Mouse (Mus musculus): ENCODE results near the gene Fbxl8. TPM values are rescaled to one million over a fixed set of nuclear protein-coding genes. Genes with fewer than 3 reads are reported as not detected.
"Not testable (repeated sequence)": the region's sequence is repeated elsewhere in the genome, so short reads cannot be mapped to it uniquely, and the experiment has no call there.

Fbxl8 gene
- total and polyA plus RNA-seq, 2 experiments from 2014 or later = 3.6 to 6.4 TPM

DNA sequence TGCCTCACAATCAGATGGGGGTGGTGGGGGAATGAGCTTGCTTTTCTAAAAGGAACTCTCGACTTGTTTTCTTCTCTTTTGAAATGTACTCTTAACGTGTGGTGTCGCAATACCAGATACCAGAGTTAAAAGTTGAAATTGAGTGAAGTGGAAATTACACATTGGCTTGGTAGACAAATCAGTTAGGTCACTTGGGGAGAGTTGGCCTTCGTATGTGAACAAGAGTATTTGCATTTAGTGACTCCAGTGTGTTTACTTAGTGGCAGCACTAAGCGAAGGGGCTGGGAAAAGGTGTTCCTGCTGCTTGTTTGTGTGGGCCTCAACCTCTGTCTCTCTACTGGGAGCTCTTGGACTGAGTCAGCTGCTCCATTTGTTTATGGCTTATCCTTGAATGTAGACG is 38.5 kb upstream of the Fbxl8 start:
- Histone ChIP-seq H3K4me1 (ENCODE audit: control insufficient read depth, insufficient read depth) (peaks cover 17% of the 10 kb centered on the region), H3K9ac (replicated peaks; ENCODE audit: low read depth, low read length) (peak overlapping the region; percentile 94), H3K27ac (ENCODE audit: low read depth) (peak overlapping the region; percentile 92), H3K36me3 (replicated peaks; ENCODE audit: control insufficient read depth, insufficient read depth, low read length) (no peaks in the 10 kb centered on the region), H3K4me2 (ENCODE audit: low read depth, low read length) (peak overlapping the region; percentile 96), H3K27me3 (ENCODE audit: control insufficient read depth, insufficient read depth, low read length) (no peaks in the 10 kb centered on the region), H3K4me3 (ENCODE audit: low read depth, low read length) (peak overlapping the region; percentile 99), H3K9me3 (replicated peaks; ENCODE audit: control insufficient read depth, low read length) (no peaks in the 10 kb centered on the region)
- no peak for ATAC-seq (ENCODE audit: insufficient read depth, low read depth)
- WGBS = 16% methylated on average over 6 of the region's 6 CpGs
- no peak for TF ChIP-seq EP300 (IDR thresholded peaks at IDR 0.05; ENCODE audit: low read depth)
- no peak for TF ChIP-seq CTCF (IDR thresholded peaks at IDR 0.05; ENCODE audit: low read depth)
- no peak for DNase-seq (ENCODE audit: low spot score)

DNA sequence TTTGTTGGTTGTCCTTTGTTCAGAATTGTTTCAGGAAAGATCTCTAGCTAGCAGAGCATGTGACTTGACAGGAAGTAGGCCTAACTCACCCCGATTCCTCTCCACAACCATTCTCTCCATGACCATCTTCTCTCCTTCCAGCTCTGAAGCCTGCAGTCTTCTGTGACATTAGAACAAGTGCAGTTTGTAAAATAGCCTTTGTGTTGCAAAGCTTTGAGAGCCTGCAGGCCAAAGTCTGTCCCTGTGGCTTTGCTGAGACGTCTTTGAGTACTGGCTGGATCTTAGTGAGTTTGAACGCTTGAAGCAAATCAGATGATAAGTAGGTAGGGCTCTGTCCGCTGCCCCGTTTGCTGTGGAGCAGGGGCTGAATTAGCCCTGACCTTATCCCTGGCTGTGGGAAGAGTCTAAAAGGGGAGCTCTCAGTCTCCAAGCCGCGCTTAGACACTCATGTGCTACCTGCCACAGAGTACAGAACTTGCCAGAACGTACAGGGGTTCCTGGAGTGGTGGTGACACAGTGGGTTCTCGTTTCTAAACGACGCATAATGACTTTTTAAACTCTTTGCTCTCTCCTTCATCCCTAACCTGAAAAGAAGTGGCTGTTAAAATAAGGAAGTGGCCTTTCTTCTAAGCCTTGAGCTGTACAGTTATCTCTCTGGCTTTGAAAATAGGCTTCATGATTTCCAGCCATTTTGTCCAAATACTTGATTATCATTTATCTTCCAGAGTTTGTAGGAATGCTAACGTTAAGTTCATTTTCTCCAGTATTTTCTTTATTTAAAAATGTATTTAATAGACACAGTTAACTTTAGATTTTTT is 32.7 kb upstream of the Fbxl8 start:
- Histone ChIP-seq H3K4me1 (ENCODE audit: control insufficient read depth, insufficient read depth) (no peaks in the 10 kb centered on the region), H3K27ac (ENCODE audit: low read depth) (no peak overlapping the region), H3K9ac (replicated peaks; ENCODE audit: low read depth, low read length) (no peak overlapping the region), H3K9me3 (replicated peaks; ENCODE audit: control insufficient read depth, low read length) (no peaks in the 10 kb centered on the region), H3K4me3 (ENCODE audit: low read depth, low read length) (no peak overlapping the region), H3K36me3 (replicated peaks; ENCODE audit: control insufficient read depth, insufficient read depth, low read length) (peaks cover 28% of the 10 kb centered on the region), H3K27me3 (ENCODE audit: control insufficient read depth, insufficient read depth, low read length) (no peaks in the 10 kb centered on the region), H3K4me2 (ENCODE audit: low read depth, low read length) (no peak overlapping the region)
- TF ChIP-seq EP300 (IDR thresholded peaks at IDR 0.05; ENCODE audit: low read depth) (no peak), CTCF (IDR thresholded peaks at IDR 0.05; ENCODE audit: low read depth) (no peak)
- ATAC-seq (ENCODE audit: insufficient read depth, low read depth) = no peak
- no peak for DNase-seq (ENCODE audit: low spot score)
- WGBS = 76% methylated on average over 12 of the region's 12 CpGs

DNA sequence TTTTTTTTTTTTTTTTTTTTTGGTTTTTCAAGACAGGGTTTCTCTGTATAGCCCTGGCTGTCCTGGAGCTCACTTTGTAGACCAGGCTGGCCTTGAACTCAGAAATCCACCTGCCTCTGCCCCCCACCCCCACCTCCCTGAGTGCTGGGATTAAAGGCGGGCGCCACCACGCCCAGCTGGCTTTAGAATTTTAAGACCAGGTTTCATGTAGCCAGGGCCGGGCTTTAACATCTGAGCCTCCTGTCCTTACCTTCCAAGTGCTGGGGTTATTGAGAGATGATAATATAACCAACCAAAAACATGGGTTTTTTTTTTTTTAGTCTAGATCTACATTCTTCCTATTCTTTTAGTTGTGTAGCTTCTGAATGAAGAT is 32.1 kb upstream of the Fbxl8 start:
- H3K9me3 ChIP-seq (replicated peaks; ENCODE audit: control insufficient read depth, low read length); H3K4me1 ChIP-seq (ENCODE audit: control insufficient read depth, insufficient read depth); H3K27me3 ChIP-seq (ENCODE audit: control insufficient read depth, insufficient read depth, low read length); DNase-seq (ENCODE audit: low spot score); H3K4me2 ChIP-seq (ENCODE audit: low read depth, low read length); H3K27ac ChIP-seq (ENCODE audit: low read depth); H3K4me3 ChIP-seq (ENCODE audit: low read depth, low read length); ATAC-seq (ENCODE audit: insufficient read depth, low read depth); H3K9ac ChIP-seq (replicated peaks; ENCODE audit: low read depth, low read length): not testable (repeated sequence)
- 92% methylated on average over 4 of the region's 4 CpGs for WGBS
- peaks cover 28% of the 10 kb centered on the region for H3K36me3 ChIP-seq (replicated peaks; ENCODE audit: control insufficient read depth, insufficient read depth, low read length)

DNA sequence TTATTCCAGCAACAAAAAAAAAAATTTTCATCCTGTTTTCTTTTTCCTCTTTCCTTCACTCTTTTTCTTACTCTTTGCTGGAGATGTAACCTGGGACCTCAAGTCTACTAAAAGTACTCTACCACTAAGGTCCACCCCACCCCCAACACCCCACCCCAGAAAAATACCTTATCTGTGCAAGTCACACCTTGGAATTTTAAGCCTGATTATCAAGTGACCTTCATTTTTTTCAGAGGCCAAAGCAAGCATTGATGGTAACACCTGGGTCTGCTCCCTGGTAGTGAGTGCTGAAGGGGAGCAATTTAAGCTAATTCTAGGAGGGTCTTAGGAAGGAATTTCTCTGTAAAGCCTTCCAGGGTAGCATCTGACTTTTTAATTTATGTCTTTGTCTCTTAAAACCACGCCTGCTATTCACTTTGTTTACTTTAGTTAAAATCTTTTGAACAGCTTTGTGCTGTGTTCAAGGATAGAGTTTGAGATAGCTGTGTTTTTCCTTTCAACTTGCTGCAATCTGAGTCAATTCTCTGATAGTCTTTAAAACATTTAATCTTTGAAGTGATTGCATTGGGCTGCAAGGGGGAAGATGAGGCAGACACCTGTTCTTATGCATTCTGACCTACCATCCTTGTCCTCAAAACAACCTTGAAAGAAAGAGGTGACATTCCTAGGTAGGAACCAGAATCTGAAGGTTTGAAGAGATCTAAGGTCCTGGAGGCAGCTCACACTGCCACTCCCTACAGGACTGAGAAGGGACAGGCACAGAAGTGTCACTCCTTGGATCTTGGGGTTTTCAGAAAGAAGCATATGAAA is 31.1 kb upstream of the Fbxl8 start:
- no peak for ATAC-seq (ENCODE audit: insufficient read depth, low read depth)
- Histone ChIP-seq H3K36me3 (replicated peaks; ENCODE audit: control insufficient read depth, insufficient read depth, low read length) (peaks cover 29% of the 10 kb centered on the region), H3K27me3 (ENCODE audit: control insufficient read depth, insufficient read depth, low read length) (no peaks in the 10 kb centered on the region), H3K9ac (replicated peaks; ENCODE audit: low read depth, low read length) (no peak overlapping the region), H3K4me2 (ENCODE audit: low read depth, low read length) (no peak overlapping the region), H3K9me3 (replicated peaks; ENCODE audit: control insufficient read depth, low read length) (no peaks in the 10 kb centered on the region), H3K4me3 (ENCODE audit: low read depth, low read length) (no peak overlapping the region), H3K4me1 (ENCODE audit: control insufficient read depth, insufficient read depth) (no peaks in the 10 kb centered on the region), H3K27ac (ENCODE audit: low read depth) (no peak overlapping the region)
- TF ChIP-seq EP300 (IDR thresholded peaks at IDR 0.05; ENCODE audit: low read depth) (no peak), CTCF (IDR thresholded peaks at IDR 0.05; ENCODE audit: low read depth) (no peak)
- DNase-seq (ENCODE audit: low spot score) = no peak
- 74% methylated on average over 1 of the region's 1 CpGs for whole genome bisulfite sequencing

DNA sequence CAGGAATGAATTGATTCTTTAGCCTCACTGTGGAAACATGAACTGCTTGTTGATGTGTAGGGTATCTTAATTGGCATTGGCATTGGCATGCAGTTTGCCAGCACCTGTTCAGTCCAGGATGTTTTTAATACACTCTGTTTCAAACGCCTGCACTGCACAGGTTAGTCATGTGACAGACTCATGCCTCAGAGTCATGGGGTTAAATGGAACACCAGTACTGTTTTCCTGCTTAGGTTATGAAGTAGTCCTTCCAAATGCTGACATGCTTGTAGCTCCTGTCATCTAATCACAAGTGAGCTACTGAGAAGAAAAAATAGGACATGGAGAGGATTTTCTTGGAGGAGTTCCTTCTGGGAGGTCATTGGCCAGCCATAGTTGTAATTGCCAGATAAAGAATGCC is 29.2 kb upstream of the Fbxl8 start:
- H3K27me3 ChIP-seq (ENCODE audit: control insufficient read depth, insufficient read depth, low read length) = no peaks in the 10 kb centered on the region
- H3K9ac ChIP-seq (replicated peaks; ENCODE audit: low read depth, low read length) = no peak overlapping the region
- H3K4me1 ChIP-seq (ENCODE audit: control insufficient read depth, insufficient read depth) = no peaks in the 10 kb centered on the region
- no peaks in the 10 kb centered on the region for H3K9me3 ChIP-seq (replicated peaks; ENCODE audit: control insufficient read depth, low read length)
- TF ChIP-seq CTCF (IDR thresholded peaks at IDR 0.05; ENCODE audit: low read depth) (no peak), EP300 (IDR thresholded peaks at IDR 0.05; ENCODE audit: low read depth) (no peak)
- DNase-seq (ENCODE audit: low spot score) = no peak
- no peak overlapping the region for H3K27ac ChIP-seq (ENCODE audit: low read depth)
- H3K4me3 ChIP-seq (ENCODE audit: low read depth, low read length) = no peak overlapping the region
- H3K36me3 ChIP-seq (replicated peaks; ENCODE audit: control insufficient read depth, insufficient read depth, low read length) = peaks cover 46% of the 10 kb centered on the region
- 59% methylated on average over 1 of the region's 1 CpGs for WGBS
- H3K4me2 ChIP-seq (ENCODE audit: low read depth, low read length) = no peak overlapping the region
- ATAC-seq (ENCODE audit: insufficient read depth, low read depth) = no peak
